Mouse (Mus musculus) lung, postnatal 25 days (tissue): ENCODE data around the gene Kbtbd12.

ENCODE experiments used
- DNase-seq: peaks from one replicate; pipeline ENCODE4 v3.0.0; 2022; ENCODE audit warnings: low spot score

Gene Kbtbd12

GRCm38 (mm10) chr6:88637611-88638301 lies at the start of gene Kbtbd12:
Gene Kbtbd12 (minus strand): TSS chr6:88637950.
- no peak for DNase-seq

DNA sequence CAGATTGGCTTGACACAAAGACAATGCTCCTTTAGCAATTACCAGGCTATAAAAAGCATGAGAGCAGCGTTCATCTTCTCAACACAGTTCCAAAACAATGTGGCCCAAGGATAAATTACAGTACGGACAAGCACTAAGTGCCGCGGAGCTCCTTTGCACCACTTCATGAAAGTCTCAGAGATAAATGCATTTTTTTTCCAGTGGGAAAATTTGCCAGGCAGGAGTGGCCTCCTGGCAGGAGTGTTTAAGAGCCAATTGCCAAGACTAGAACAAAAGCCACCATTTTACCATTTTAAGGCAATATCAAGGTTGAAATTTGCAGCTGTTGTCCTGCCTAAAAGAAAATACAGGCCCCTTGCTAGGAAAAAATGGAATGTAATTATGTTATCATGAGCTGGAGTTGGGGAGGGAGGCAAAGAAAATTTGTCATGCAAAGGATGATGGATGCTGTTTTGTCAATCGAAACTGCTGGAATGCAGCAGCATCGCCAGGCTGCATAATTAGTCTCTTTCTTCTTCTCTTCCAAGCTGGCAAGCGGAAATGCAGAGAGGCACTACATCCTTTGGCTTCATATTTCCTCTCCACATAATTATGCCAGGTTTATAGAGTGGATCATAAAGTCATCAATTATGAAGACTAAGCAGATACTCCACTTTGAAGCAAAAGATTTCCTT lies 45.8 kb upstream of the Kbtbd12 start:
- DNase-seq: no peak

GRCm38 (mm10) chr6:88681026-88681425 lies 43.3 kb upstream of the Kbtbd12 start:
- DNase-seq: no peak

- DNase-seq: no peak
These were observed 40.0 kb upstream of the Kbtbd12 start for GRCm38 (mm10) chr6:88677738-88678137.

GRCm38 (mm10) chr6:88676753-88677736 lies 39.3 kb upstream of the Kbtbd12 start:
- DNase-seq: no peak

DNA sequence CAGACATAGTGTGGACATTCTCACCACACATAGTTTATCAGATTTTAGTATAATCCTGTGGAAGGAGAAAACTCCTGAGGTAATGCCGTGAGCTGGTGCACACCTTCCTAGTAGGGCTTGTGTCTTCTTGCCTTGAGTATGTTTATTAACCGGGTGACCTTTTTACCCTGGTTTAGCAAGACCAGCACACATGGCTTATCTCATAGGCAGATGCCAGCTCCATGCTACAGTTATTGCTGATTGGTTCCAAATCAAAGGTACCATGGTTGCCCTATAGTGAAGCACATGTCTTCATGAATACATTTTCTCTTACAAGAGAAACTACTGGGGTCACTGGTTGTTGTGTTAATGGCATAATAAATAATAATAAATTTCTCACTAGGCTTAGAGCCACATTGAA lies 38.1 kb upstream of the Kbtbd12 start:
- DNase-seq: no peak

- no peak for DNase-seq
These were observed 24.5 kb upstream of the Kbtbd12 start for GRCm38 (mm10) chr6:88662284-88662683.

GRCm38 (mm10) chr6:88661696-88662095 lies 23.9 kb upstream of the Kbtbd12 start:
- no peak for DNase-seq

DNA sequence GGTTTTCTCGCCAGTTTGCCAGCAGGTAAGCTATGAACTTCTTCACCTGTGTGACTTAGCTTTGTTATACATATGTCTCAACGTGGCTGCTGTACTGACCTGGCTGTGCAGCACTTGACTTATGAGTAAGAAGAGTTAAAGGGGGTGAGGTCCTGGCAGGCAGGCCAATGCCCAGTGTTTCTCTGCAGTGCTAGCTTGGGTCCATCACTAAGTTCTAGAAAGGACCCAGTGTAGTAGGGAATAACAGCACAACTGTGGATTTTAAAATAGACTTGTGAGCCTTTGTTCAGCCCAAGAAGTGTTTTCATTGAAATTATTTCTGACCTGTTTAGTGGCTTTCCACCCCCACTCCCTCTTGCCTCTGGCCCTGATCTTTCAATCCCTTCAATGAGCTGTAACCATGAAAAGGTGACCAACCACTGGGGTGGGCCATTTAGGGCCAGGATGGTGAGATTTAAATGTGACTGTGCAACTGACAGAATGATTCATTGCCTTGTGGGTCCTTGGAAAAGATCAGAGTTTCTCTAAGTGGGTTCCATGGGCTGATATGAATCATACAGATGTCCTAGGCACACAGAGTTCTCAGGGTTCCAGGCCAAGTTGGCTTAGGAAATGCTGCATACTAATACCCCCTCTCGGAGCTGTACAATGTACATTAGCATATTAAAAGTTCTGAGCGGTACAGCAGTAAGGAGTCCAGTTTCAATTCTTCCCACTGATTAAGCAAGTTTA lies 10.0 kb upstream of the Kbtbd12 start:
- DNase-seq: no peak

DNA sequence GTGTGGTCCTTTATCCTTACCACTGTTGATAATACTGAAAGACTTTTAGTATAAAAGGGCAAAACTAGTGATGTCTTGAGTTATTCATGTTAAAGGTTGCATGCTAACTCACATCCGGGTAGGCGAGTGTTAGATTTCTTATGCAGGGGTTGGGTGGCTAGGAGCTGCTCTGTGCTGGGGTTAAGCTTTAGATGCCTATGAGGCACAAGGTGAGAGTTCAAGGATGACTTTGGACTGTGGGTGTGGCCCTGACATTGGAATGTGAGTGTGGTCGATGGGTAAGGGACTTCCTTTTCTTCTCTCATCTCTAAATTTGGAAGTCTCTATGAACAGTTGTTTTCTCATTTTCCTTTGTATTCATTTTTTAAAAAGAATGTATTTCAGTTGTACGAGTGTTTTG lies 7.0 kb upstream of the Kbtbd12 start:
- DNase-seq: no peak

GRCm38 (mm10) chr6:88641346-88641920 lies 3.7 kb upstream of the Kbtbd12 start:
- DNase-seq: peak; percentile 26

GRCm38 (mm10) chr6:88640331-88640730 lies 2.6 kb upstream of the Kbtbd12 start:
- no peak for DNase-seq

DNA sequence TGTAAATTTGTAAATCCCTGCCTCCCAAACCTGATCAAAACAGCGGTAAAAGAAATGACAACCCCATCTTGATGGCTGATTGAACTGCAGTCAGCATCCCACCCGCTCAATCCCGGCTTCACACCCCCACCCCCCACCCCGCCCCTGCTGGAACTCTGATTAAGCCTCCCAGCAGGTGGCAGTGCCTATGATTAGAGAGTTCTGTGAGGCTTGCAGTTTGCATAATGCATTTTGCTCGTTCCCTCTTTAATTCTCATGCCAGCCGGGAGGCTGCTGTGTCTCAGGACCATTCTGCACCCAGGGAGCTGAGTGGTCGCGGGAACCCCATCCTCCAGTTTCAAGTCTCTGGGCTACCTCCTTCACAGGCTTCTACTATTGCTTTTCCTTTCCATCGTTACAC lies 2.2 kb upstream of the Kbtbd12 start:
- DNase-seq: no peak

DNA sequence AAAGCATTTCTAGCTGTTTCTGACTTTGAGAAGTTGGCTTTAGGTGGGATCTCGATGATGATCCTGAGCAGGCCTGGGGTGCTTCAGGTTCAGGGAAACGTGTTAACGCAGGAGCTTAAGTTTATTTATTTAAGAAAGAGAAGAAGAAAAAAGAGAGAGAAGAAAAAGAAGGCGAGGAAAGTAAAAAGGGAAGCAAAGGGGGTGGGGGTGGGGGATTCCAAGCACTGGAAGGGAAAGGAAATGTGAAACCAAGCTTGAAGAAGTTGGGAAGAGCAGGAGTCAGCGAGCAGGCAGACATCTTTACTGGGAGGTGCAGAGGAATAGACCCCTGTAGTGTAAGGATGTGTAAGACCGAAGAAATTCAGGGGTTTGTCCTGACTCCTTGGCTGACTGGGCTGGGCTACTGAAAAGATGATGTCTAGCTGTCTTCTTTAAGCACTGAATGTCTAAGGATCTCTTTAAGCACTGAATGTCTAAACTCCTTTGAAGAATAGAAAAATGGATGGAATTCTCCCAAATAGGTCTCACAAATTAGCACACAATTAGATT lies 1.7 kb upstream of the Kbtbd12 start:
- DNase-seq: no peak

GRCm38 (mm10) chr6:88638917-88639316 lies 1.2 kb upstream of the Kbtbd12 start:
- no peak for DNase-seq

GRCm38 (mm10) chr6:88635881-88636754 lies 1.6 kb downstream of the Kbtbd12 start:
- DNase-seq: no peak

DNA sequence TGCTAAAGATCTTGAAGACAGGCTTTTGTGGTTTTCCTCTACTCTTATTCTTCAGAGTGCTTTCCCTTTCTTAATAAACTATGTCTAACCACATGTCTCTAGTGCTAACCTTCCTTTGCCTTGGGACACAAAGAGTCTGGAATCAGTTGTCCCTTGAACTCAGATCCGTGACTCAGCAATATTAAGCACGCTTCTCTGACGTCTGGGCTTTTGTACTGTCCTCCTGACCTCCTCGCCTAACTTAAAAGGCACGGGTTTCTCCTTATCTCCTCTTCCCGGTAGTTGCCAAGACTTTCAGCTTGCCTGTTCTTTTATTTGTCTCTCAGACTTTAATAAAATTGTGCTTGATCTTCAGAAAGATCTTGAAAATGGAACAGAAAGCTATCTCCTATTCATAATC lies 6.5 kb downstream of the Kbtbd12 start:
- no peak for DNase-seq

DNA sequence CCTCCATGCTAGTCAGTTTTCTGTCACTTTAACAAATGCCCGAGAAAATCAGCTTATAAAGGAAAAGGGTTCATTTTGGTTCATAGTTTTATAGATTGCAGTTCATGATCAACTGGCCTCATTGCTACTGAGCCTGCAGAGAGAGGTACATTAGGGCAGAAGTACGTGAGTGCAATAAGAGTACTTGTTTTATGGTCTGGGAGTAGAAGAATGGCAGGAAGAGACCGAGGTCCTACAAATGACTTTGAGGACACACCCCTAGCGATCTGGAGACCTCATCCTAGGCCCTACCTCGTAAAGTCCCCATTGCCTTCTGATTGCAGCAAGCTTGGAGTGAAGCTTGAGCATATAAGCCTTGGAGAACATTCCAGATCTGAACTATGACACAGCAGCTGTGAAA lies 7.2 kb downstream of the Kbtbd12 start:
- no peak for DNase-seq

DNA sequence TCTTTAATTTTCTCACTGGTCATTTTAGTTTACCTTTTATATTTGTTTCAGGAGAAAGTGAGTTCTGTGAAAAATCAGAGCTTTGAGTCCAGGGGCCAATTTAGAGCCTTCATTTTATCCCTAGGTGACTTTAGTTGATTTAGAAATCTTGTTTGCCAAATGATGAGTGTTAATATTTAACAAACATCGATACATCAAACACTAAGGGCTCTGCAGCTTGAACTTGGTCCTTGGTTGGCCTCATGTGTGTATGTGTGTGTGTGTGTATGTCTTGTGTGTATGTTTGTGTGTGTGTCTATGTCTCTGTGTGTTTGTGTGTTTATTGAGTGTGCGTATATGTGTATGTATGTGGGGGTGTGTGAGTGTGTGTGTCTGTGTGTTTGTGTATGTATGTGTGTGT lies 7.9 kb downstream of the Kbtbd12 start:
- DNase-seq: no peak

DNA sequence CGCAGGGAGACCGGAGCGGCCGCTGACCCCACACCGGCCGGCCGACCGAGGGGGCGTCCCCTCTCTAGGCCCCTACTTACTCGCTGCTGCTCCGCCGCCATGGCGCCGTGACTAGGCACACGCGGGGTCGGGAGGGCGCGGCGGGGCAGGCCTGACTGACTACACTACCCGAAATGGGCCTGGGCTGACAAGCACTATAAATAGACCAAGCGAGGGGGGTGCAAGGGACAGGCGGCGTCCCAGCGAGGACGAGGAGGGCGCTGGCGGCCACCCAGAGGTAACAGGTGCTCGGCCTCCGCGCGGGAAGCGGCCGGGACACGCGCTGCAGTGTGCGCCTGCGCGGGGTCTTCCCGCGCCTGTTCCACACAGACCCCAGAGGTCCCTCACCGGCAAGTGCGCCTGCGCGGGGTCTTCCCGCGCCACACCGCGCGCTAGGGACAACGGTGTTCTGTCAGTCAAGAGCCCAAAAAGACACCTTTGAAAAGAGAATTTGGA lies 10.4 kb downstream of the Kbtbd12 start:
- DNase-seq: no peak
